Mouse (Mus musculus) left cerebral cortex, postnatal 4 days (tissue): ENCODE measurements around the gene Arntl2. TPM values are rescaled to one million over a fixed set of nuclear protein-coding genes. Genes with fewer than 3 reads are reported as not detected.

Experiments used
- total RNA-seq, 2 experiments: library from RNA; stranded (reverse); gene quantifications; 2 replicates each; pipeline ENCODE4 v1.2.3; 2021

Gene Arntl2
- total RNA-seq, 2 experiments from 2014 or later: 6.3 to 12.0 TPM

Other genes with a start within 250 kb of the Arntl2 start
- 10 to 100 TPM; 29.3 to 29.8 TPM for gene Fgfr1op2, start 218.9 kb upstream of the Arntl2 start, total RNA-seq
- gene Ints13, start 218.2 kb upstream of the Arntl2 start, total RNA-seq: 10 to 100 TPM; 34.5 to 37.3 TPM
- gene Med21, start 153.5 kb upstream of the Arntl2 start, total RNA-seq: 10 to 100 TPM; 42.6 to 49.1 TPM
- gene Tm7sf3, start 153.2 kb upstream of the Arntl2 start, total RNA-seq: 10 to 100 TPM; 30.6 to 32.4 TPM
- 10 to 100 TPM; 10.2 to 10.9 TPM for gene Stk38l, start 71.1 kb upstream of the Arntl2 start, total RNA-seq
- gene Smco2, start 54.0 kb downstream of the Arntl2 start, total RNA-seq: not detected
- 100 to 1,000 TPM; 106 to 114 TPM for gene Ppfibp1, start 92.4 kb downstream of the Arntl2 start, total RNA-seq
- not detected for gene 1700034J05Rik, start 158.4 kb downstream of the Arntl2 start, total RNA-seq
- gene Rep15, start 236.5 kb downstream of the Arntl2 start, total RNA-seq: 1 to 10 TPM; 2.9 to 5.0 TPM
- gene Mrps35, start 246.7 kb downstream of the Arntl2 start, total RNA-seq: 10 to 100 TPM; 59.3 to 60.8 TPM